Mouse (Mus musculus): ENCODE results near the gene Grin2a. TPM values are rescaled to one million over a fixed set of nuclear protein-coding genes. Genes with fewer than 3 reads are reported as not detected.
"Not testable (repeated sequence)": the region's sequence is repeated elsewhere in the genome, so short reads cannot be mapped to it uniquely, and the experiment has no call there.

Grin2a gene
- polyA plus RNA-seq, 1 experiment from 2014 or later = 2.7 TPM

- Histone ChIP-seq H3K27me3 (no peaks in the 10 kb centered on the region), H3K9ac (no peak overlapping the region), H3K9me3 (no peaks in the 10 kb centered on the region), H3K27ac (no peak overlapping the region), H3K4me3 (no peak overlapping the region), H3K36me3 (no peaks in the 10 kb centered on the region), H3K4me2 (no peak overlapping the region), H3K4me1 (no peaks in the 10 kb centered on the region)
- WGBS = 84% methylated on average over 1 of the region's 1 CpGs
- ATAC-seq (ENCODE audit: insufficient number of reproducible peaks, low FRiP score, low TSS enrichment, low read depth) = no peak
Measured at GRCm38 (mm10) chr16:9671222-9671621, 324.1 kb downstream of the Grin2a start.

DNA sequence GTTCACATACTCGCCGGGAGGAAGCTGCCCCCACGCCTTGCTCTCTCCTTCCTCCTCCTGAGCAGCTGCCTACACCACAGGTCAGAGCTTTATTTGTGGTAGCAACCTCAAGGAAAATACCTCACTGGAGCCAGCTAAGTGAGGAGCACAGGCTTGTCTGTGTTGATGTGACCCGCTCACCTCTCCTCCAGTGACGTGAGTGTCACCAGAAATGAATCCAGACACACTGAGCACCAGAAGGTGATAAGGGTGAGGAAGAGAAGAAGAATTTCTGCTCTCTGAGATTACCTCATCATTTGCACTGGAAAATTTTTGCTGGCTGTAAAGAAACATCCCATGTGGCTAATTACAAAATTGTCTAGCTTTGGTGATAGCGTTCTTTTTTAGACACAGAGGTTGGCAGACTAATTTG, 324.6 kb downstream of the Grin2a start:
- Histone ChIP-seq H3K27me3 (no peaks in the 10 kb centered on the region), H3K4me1 (no peaks in the 10 kb centered on the region), H3K36me3 (no peaks in the 10 kb centered on the region), H3K9me3 (no peaks in the 10 kb centered on the region), H3K4me3 (no peak overlapping the region), H3K4me2 (no peak overlapping the region), H3K9ac (no peak overlapping the region), H3K27ac (no peak overlapping the region)
- WGBS = 49% methylated on average over 6 of the region's 6 CpGs
- ATAC-seq (ENCODE audit: insufficient number of reproducible peaks, low FRiP score, low TSS enrichment, low read depth) = no peak

DNA sequence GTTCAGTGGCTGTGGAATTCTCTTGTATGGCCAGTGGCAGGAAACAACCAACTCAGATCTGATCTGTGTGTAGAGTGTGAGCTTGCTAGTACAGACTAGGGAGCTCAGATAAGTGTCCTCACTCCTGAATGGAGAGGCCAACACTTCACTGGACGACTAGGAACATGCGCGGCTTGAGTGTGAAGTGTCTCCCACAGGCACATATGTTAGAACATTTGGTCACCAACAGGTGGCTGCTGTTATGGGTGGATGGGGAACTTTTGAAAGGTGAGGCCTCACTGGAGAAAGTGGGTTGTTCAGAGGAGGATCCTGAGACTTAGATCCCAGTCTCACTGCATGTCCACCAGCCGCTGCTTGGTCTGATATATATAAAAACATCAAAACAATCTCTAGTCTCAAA, 329.5 kb downstream of the Grin2a start:
- no peaks in the 10 kb centered on the region for H3K9me3 ChIP-seq
- H3K27me3 ChIP-seq = no peaks in the 10 kb centered on the region
- H3K9ac ChIP-seq = no peak overlapping the region
- no peaks in the 10 kb centered on the region for H3K36me3 ChIP-seq
- H3K4me2 ChIP-seq = no peak overlapping the region
- no peak overlapping the region for H3K4me3 ChIP-seq
- WGBS = 86% methylated on average over 4 of the region's 4 CpGs
- no peak overlapping the region for H3K27ac ChIP-seq
- ATAC-seq (ENCODE audit: insufficient number of reproducible peaks, low FRiP score, low TSS enrichment, low read depth) = no peak
- no peaks in the 10 kb centered on the region for H3K4me1 ChIP-seq

DNA sequence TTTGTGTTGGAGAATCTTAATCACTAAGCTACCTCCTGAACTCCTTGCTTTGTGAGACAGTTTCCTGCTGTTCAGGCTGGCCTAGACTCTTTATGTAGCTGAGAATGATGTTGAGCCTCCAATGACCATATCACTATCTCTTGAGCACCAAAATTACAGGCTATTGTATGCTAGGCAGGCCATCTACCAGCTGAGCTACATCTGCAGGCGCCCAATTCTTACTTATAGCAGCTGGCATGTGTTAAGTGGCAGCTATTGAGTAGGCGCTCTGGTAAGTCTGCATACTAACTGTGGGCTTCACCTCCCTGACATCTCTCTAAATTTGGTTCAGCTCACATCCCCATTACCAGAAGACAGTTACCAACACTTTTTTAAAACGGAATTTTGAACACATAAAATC, 331.3 kb downstream of the Grin2a start:
- Histone ChIP-seq H3K27me3 (no peaks in the 10 kb centered on the region), H3K4me1 (no peaks in the 10 kb centered on the region), H3K36me3 (no peaks in the 10 kb centered on the region), H3K4me3 (no peak overlapping the region), H3K9ac (no peak overlapping the region), H3K9me3 (no peaks in the 10 kb centered on the region), H3K27ac (no peak overlapping the region), H3K4me2 (no peak overlapping the region)
- no peak for ATAC-seq (ENCODE audit: insufficient number of reproducible peaks, low FRiP score, low TSS enrichment, low read depth)
- 67% methylated on average over 3 of the region's 3 CpGs for WGBS

GRCm38 (mm10) chr16:9663508-9663907, 331.9 kb downstream of the Grin2a start:
- Histone ChIP-seq H3K36me3 (no peaks in the 10 kb centered on the region), H3K27me3 (no peaks in the 10 kb centered on the region), H3K9me3 (no peaks in the 10 kb centered on the region), H3K27ac (no peak overlapping the region), H3K4me2 (no peak overlapping the region), H3K4me3 (no peak overlapping the region), H3K4me1 (no peaks in the 10 kb centered on the region), H3K9ac (no peak overlapping the region)
- ATAC-seq (ENCODE audit: insufficient number of reproducible peaks, low FRiP score, low TSS enrichment, low read depth) = no peak
- 76% methylated on average over 2 of the region's 2 CpGs for WGBS

DNA sequence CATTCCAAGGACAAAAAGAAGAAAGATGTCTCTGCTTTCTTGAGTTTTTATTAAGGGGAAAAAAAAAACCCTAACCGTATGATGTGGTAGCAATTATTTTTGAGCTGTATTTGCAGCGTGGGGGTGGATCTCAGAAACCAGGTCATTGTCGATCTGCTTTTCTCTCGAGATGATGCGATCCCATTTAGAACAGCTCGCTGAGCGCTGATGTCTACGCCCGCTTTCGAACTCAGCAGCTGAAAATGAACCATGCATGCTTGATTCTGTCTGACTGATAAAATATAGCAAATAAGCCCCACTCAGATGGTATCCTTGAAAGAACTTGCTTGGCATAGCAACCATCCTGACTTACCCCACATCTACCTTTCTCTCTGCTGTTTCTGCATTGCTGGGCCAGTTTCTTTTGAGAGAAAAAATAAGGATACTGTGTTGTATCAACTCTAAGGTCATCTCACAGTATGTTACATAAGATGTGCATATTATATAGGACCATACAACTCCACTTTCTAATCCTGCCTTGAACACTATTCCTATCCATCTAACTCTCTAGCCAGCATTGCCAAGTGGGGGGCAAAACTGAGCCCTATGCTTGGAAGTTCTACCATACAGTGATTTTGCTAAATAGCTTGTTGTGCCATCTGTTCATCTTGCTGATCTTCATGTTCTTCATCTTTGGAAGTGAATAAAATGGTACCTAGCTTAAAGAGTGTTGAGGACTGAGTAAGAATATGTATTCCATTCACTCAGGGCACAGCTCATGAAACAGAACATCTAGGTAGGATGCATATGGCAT, 369.5 kb downstream of the Grin2a start:
- Histone ChIP-seq H3K36me3 (no peaks in the 10 kb centered on the region), H3K9me3 (no peaks in the 10 kb centered on the region), H3K9ac (no peak overlapping the region), H3K27me3 (no peaks in the 10 kb centered on the region), H3K4me1 (no peaks in the 10 kb centered on the region), H3K4me3 (no peak overlapping the region), H3K4me2 (no peak overlapping the region), H3K27ac (no peak overlapping the region)
- no peak for ATAC-seq (ENCODE audit: insufficient number of reproducible peaks, low FRiP score, low TSS enrichment, low read depth)
- WGBS = 89% methylated on average over 10 of the region's 10 CpGs

- H3K27ac ChIP-seq = no peak overlapping the region
- no peaks in the 10 kb centered on the region for H3K9me3 ChIP-seq
- no peaks in the 10 kb centered on the region for H3K4me1 ChIP-seq
- H3K9ac ChIP-seq = no peak overlapping the region
- whole genome bisulfite sequencing = 93% methylated on average over 2 of the region's 2 CpGs
- no peak overlapping the region for H3K4me2 ChIP-seq
- H3K27me3 ChIP-seq = no peaks in the 10 kb centered on the region
- no peak overlapping the region for H3K4me3 ChIP-seq
- ATAC-seq (ENCODE audit: insufficient number of reproducible peaks, low FRiP score, low TSS enrichment, low read depth) = no peak
- no peaks in the 10 kb centered on the region for H3K36me3 ChIP-seq
Measured at GRCm38 (mm10) chr16:9624346-9624745, 371.0 kb downstream of the Grin2a start.

GRCm38 (mm10) chr16:9618206-9618605, 377.2 kb downstream of the Grin2a start:
- Histone ChIP-seq H3K9me3 (no peaks in the 10 kb centered on the region), H3K4me3 (no peak overlapping the region), H3K36me3 (no peaks in the 10 kb centered on the region), H3K9ac (no peak overlapping the region), H3K4me2 (no peak overlapping the region), H3K4me1 (no peaks in the 10 kb centered on the region), H3K27ac (no peak overlapping the region), H3K27me3 (no peaks in the 10 kb centered on the region)
- no peak for ATAC-seq (ENCODE audit: insufficient number of reproducible peaks, low FRiP score, low TSS enrichment, low read depth)
- WGBS = 62% methylated on average over 2 of the region's 2 CpGs

GRCm38 (mm10) chr16:9617215-9617614, 378.1 kb downstream of the Grin2a start:
- H3K27me3 ChIP-seq = no peaks in the 10 kb centered on the region
- 64% methylated on average over 2 of the region's 2 CpGs for WGBS
- no peaks in the 10 kb centered on the region for H3K36me3 ChIP-seq
- no peak overlapping the region for H3K4me2 ChIP-seq
- H3K9ac ChIP-seq = no peak overlapping the region
- no peaks in the 10 kb centered on the region for H3K4me1 ChIP-seq
- H3K4me3 ChIP-seq = no peak overlapping the region
- ATAC-seq (ENCODE audit: insufficient number of reproducible peaks, low FRiP score, low TSS enrichment, low read depth) = no peak
- no peak overlapping the region for H3K27ac ChIP-seq
- H3K9me3 ChIP-seq = no peaks in the 10 kb centered on the region

- no peaks in the 10 kb centered on the region for H3K36me3 ChIP-seq
- H3K9me3 ChIP-seq = no peaks in the 10 kb centered on the region
- H3K27ac ChIP-seq = no peak overlapping the region
- no peak overlapping the region for H3K4me2 ChIP-seq
- 69% methylated on average over 4 of the region's 4 CpGs for WGBS
- no peak for ATAC-seq (ENCODE audit: insufficient number of reproducible peaks, low FRiP score, low TSS enrichment, low read depth)
- H3K4me1 ChIP-seq = no peaks in the 10 kb centered on the region
- H3K4me3 ChIP-seq = no peak overlapping the region
- H3K27me3 ChIP-seq = no peaks in the 10 kb centered on the region
- H3K9ac ChIP-seq = no peak overlapping the region
Measured at GRCm38 (mm10) chr16:9616807-9617206, 378.6 kb downstream of the Grin2a start.

- not testable (repeated sequence) for H3K4me1 ChIP-seq; H3K4me2 ChIP-seq; H3K9me3 ChIP-seq; H3K36me3 ChIP-seq; H3K4me3 ChIP-seq; H3K27ac ChIP-seq; H3K9ac ChIP-seq; ATAC-seq (ENCODE audit: insufficient number of reproducible peaks, low FRiP score, low TSS enrichment, low read depth); H3K27me3 ChIP-seq
- 80% methylated on average over 6 of the region's 6 CpGs for WGBS
Measured at GRCm38 (mm10) chr16:9612596-9612995, 382.8 kb downstream of the Grin2a start.

GRCm38 (mm10) chr16:9607432-9607831, 387.9 kb downstream of the Grin2a start:
- WGBS = 69% methylated on average over 2 of the region's 2 CpGs
- Histone ChIP-seq H3K9me3 (no peaks in the 10 kb centered on the region), H3K4me3 (no peak overlapping the region), H3K9ac (no peak overlapping the region), H3K27me3 (no peaks in the 10 kb centered on the region), H3K36me3 (no peaks in the 10 kb centered on the region), H3K4me2 (no peak overlapping the region), H3K4me1 (no peaks in the 10 kb centered on the region), H3K27ac (no peak overlapping the region)
- no peak for ATAC-seq (ENCODE audit: insufficient number of reproducible peaks, low FRiP score, low TSS enrichment, low read depth)

- H3K4me1 ChIP-seq = no peaks in the 10 kb centered on the region
- H3K4me2 ChIP-seq = no peak overlapping the region
- no peak for ATAC-seq (ENCODE audit: insufficient number of reproducible peaks, low FRiP score, low TSS enrichment, low read depth)
- no peak overlapping the region for H3K4me3 ChIP-seq
- H3K27me3 ChIP-seq = no peaks in the 10 kb centered on the region
- H3K27ac ChIP-seq = no peak overlapping the region
- H3K36me3 ChIP-seq = no peaks in the 10 kb centered on the region
- 75% methylated on average over 5 of the region's 5 CpGs for WGBS
- no peak overlapping the region for H3K9ac ChIP-seq
- H3K9me3 ChIP-seq = no peaks in the 10 kb centered on the region
Measured at GRCm38 (mm10) chr16:9603983-9604382, 391.4 kb downstream of the Grin2a start.

All from limb, embryonic 15.5 days (tissue).